Mouse (Mus musculus): ENCODE data around the gene Calr3.

DNA sequence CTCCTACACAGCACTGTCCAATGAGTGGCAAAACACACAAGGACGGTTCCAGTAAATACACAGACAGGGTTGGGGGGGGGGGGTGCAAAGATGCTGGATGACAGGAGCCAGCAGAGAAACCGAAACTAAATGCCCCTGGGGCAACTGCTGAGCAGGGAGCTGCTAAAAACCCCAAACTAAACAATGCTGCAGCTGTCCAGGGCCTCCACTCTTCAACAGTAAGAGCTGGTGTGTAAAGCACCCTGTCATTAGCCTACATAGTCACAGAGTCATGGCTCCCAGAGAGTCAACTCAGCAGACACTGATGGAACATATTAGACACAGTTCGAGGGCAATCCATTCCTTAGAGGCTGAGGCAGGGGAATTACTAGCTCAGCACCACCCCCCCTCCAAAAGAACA is 34.2 kb downstream of the Calr3 start:
- TF ChIP-seq CTCF (IDR thresholded peaks at IDR 0.05; ENCODE audit: low read depth) (no peak), EP300 (IDR thresholded peaks at IDR 0.05; ENCODE audit: low read depth) (no peak)

Data from liver, embryonic 14.5 days (tissue).